Mouse (Mus musculus) cortical plate, adult 2 months (tissue): ENCODE results near the gene Cdh5.

Experiments used
- CTCF ChIP-seq: fragments of 200-500 bp; IDR thresholded peaks from 2 replicates; pipeline ENCODE4 v1.5.1; 2011; ENCODE audit warnings: mild to moderate bottlenecking, control low read depth, low read length; ENCODE audit not compliant: insufficient read depth; ENCODE audit errors: extremely low read depth
- POLR2A ChIP-seq: fragments of 200-500 bp; IDR thresholded peaks from 2 replicates; pipeline ENCODE4 v1.6.1; 2011; ENCODE audit warnings: mild to moderate bottlenecking, low read length, control low read depth; ENCODE audit not compliant: insufficient read depth; ENCODE audit errors: extremely low read depth

GRCm38 (mm10) chr8:104145981-104146689 lies 44.7 kb downstream of the Cdh5 start:
- peak; percentile 68 for TF ChIP-seq CTCF
- TF ChIP-seq POLR2A = no peak
